Mouse (Mus musculus) layer of hippocampus, adult 2 months (tissue): ENCODE measurements around the gene Aph1a. TPM values are rescaled to one million over a fixed set of nuclear protein-coding genes. Genes with fewer than 3 reads are reported as not detected.

Experiments
- DNase-seq, 2 experiments: peaks; one replicate each; pipeline ENCODE4 v3.0.0; 2022; ENCODE audit warnings: low spot score in 2 of 2
- H3K27ac ChIP-seq: fragments of 200-600 bp; 2 replicates; pipeline ENCODE4 v1.8.1; 2022
- H3K4me3 ChIP-seq: fragments of 200-600 bp; 2 replicates; pipeline ENCODE4 v1.8.1; 2022; ENCODE audit warnings: mild to moderate bottlenecking
- CTCF ChIP-seq: fragments of 200-600 bp; conservative IDR thresholded peaks from 2 replicates; pipeline ENCODE4 v1.8.1; 2022; ENCODE audit warnings: antibody characterized with exemption, mild to moderate bottlenecking, moderate library complexity
- total RNA-seq, 2 experiments: library from RNA; stranded (reverse); gene quantifications; 2 replicates each; pipeline ENCODE4 v1.2.3; 2021

Gene Aph1a
- total RNA-seq, 2 experiments from 2014 or later, result 69.0 to 79.8 TPM

GRCm38 (mm10) chr3:95929581-95930470 lies 36.1 kb downstream of the Aph1a start:
- H3K4me3 ChIP-seq, result peak overlapping the region; percentile 82
- TF ChIP-seq CTCF, result peak; percentile 18; the same call in 1 of the 2 replicates
- peak overlapping the region; percentile 85 for H3K27ac ChIP-seq
- DNase-seq, result peak in 1 of 2 experiments; percentile 32

- no peak for TF ChIP-seq CTCF
- H3K27ac ChIP-seq, result peak overlapping the region; percentile 85; the same call in 1 of the 2 replicates
- no peak for DNase-seq
- peak overlapping the region; percentile 82 for H3K4me3 ChIP-seq
These were observed 36.7 kb downstream of the Aph1a start for GRCm38 (mm10) chr3:95930471-95930789.

DNA sequence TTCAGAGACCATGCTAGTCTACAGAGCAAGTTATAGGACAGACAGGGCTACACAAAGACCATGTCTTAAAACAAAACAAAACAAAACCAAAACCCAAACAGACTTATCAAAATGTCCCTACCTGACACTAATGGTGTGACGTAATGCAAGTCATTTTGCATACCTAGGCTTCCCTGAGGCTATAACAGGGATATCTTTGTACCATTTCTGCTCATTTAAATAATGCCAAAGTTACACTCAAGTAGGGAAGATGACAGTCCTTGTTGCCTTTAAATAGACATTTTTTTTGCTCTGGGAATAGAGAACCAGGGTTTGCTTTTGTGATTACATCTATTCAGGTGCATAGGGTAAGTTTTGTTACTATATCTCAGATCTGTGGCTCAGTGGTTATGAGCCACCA lies 37.7 kb downstream of the Aph1a start:
- TF ChIP-seq CTCF, result no peak
- no peak for DNase-seq
- H3K27ac ChIP-seq, result no peak overlapping the region

DNA sequence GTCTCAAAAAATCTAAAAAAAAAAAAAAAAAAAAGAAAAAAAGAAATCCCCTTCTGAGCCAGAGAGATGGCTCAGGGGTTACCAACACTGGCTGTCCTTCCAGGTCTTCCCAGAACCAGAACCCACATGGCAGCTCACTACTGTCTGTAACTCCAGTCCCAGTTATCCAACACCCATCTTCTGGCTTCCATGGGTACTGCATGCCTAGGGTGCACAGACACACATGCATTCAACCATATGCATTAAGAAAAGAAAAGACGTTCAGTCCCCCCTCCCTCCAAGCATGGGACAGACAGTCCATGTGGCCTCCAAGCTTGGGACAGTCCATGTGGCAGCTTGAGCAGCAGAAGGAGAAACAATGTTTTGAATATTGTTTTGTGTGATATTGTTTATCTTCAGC lies 38.4 kb downstream of the Aph1a start:
- Histone ChIP-seq H3K27ac (no peak overlapping the region), H3K4me3 (no peak overlapping the region)
- peak; percentile 27 for TF ChIP-seq CTCF
- no peak for DNase-seq

More for the DNA sequence above, 37.7 kb downstream of the Aph1a start:
- H3K4me3 ChIP-seq, result no peak overlapping the region

GRCm38 (mm10) chr3:95932566-95932965 lies 38.8 kb downstream of the Aph1a start:
- Histone ChIP-seq H3K27ac (no peak overlapping the region), H3K4me3 (no peak overlapping the region)
- no peak for DNase-seq
- TF ChIP-seq CTCF, result no peak

DNA sequence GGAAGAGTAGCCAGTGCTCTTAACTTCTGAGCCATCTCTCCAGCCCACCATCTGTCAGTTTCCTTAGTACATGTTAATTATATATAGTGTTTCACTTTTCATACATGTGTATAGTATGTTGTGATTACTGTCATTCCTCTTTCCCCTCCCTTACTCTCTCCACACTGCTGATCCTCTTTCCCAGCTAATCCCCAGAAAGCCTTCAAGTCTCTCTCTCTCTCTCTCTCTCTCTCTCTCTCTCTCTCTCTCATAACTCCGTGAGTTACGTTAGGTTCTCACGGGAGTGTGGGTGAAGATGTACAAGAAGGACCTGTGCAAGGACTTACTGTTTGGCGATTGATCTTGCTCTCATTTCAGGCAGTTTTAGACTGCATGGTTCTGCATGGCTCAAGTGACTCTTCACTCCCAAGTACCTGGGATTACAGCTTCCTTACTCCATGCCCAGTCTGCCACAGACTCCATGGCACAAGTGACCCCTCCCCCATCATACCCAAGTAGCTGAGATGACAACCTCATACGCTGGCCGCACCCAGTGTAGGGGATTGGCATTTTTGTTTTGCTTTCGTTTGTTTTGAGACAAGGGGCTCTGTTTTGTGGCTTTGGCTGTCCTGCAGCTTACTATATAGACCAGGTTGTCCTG lies 39.5 kb downstream of the Aph1a start:
- DNase-seq, result no peak
- H3K4me3 ChIP-seq, result no peak overlapping the region
- no peak for TF ChIP-seq CTCF
- H3K27ac ChIP-seq, result no peak overlapping the region

DNA sequence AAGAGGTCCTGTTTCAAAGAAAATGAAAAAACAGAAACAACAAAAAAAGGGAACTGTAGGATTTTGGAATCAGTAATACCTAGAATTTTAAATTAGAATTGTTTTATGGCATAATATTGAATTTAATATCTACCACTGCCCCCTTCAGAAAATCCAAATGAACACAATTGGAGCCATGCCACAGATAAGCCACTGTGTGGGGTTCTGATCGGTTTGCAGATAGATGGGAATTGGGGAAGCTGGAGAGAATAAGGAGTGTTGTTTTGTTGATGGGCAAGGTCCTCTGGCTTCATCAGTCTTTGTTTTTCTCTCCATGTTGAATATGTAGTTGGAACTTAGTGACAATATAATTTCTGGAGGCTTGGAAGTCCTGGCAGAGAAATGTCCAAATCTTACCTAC lies 40.7 kb downstream of the Aph1a start:
- Histone ChIP-seq H3K4me3 (no peak overlapping the region), H3K27ac (no peak overlapping the region)
- TF ChIP-seq CTCF, result no peak
- DNase-seq, result no peak

DNA sequence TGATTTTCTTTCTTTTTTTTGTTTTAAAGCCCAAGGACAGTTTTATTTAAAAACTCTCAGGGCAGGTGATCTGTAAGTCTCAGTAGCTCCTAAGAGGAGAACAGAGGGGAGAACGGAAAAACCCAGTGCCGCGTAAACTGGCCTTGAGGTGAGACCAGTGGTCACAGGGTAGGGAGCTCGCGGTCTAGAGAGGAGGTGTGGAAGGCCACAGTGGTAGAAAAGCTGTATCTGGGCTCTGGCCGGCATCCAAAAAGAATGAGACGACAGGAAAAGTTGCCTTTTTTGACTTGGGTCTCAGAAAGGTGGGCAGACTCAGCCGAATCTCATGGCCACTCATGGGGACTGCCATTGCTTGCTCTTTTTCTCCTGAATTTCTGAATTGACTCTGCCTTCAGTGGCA lies 44.4 kb downstream of the Aph1a start:
- no peak for TF ChIP-seq CTCF
- Histone ChIP-seq H3K27ac (no peak overlapping the region), H3K4me3 (no peak overlapping the region)
- no peak for DNase-seq

DNA sequence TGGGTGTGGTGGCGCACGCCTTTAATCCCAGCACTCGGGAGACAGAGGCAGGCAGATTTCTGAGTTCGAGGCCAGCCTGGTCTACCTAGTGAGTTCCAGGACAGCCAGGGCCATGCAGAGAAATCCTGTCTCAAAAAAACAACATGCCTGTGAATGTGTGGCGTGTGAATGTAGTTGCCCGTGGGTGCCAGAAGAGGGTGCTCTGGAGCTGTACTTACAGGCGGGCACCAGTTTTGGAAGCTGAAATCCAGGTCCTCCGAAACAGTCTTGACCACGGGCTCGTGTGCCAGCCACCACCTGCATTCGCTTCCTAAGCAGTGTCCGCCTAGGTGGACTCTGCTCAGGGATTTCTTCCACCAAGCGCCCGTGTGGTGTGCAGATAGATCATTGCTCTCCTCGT lies 45.1 kb downstream of the Aph1a start:
- peak; percentile 61 for TF ChIP-seq CTCF
- DNase-seq, result no peak
- Histone ChIP-seq H3K4me3 (no peak overlapping the region), H3K27ac (no peak overlapping the region)

DNA sequence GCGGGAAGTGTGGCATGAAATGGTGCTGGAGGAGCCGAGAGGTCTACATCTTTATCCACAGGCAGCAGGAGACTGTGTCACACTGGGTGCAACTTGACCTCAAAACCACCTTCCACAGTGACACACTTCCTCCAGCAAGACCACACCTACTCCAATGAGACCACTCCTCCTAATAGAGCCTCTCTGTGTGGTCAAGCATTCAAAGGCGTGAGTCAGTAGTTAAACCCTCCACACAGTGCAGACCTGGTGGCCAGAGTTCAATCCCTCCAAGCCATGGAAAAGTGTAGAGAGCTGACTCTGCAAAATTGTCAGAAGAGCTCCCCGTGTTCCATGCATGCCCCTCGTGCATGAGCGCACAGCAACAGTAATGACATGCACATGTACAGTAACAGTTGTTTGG lies 49.0 kb downstream of the Aph1a start:
- DNase-seq, result no peak

DNA sequence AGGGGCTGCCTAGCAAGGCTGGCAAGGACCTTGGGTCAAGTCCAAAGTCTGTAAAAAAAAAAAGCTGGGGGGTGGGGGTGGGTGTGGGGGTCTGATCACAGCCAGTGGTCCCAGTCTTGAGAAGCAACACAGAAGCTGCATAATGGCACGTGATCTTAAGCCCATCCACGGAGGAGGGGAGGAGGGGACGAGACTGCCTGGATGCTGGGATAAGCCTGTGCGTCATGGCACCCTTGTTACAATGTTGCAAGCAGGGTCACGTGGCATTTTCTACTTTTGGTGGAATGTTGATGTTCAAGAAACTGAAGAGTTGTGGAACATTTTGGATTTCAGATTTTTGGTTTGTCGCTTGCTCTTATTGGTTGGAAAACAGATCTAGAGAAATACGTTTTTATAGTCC lies 49.5 kb downstream of the Aph1a start:
- no peak overlapping the region for H3K4me3 ChIP-seq
- TF ChIP-seq CTCF, result no peak
- H3K27ac ChIP-seq, result no peak overlapping the region
- no peak for DNase-seq

More for the DNA sequence above, 49.0 kb downstream of the Aph1a start:
- TF ChIP-seq CTCF, result no peak
- Histone ChIP-seq H3K4me3 (no peak overlapping the region), H3K27ac (no peak overlapping the region)

- no peak for TF ChIP-seq CTCF
- Histone ChIP-seq H3K4me3 (no peak overlapping the region), H3K27ac (no peak overlapping the region)
- DNase-seq, result no peak
These were observed 51.0 kb downstream of the Aph1a start for GRCm38 (mm10) chr3:95944742-95945141.

- no peak overlapping the region for H3K27ac ChIP-seq
- no peak for DNase-seq
- TF ChIP-seq CTCF, result no peak
- H3K4me3 ChIP-seq, result no peak overlapping the region
These were observed 52.0 kb downstream of the Aph1a start for GRCm38 (mm10) chr3:95945731-95946240.

Other genes starting within 250 kb of the Aph1a start
- gene Mcl1, start 235.2 kb upstream of the Aph1a start, total RNA-seq, result 10 to 100 TPM; 49.6 to 55.2 TPM
- gene Adamtsl4, start 206.1 kb upstream of the Aph1a start, total RNA-seq, result 1 to 10 TPM; 7.0 to 7.9 TPM
- gene Ecm1, start 154.4 kb upstream of the Aph1a start, total RNA-seq, result 10 to 100 TPM in 1 of 2 experiments, 1 to 10 TPM in 1; 9.3 to 10.5 TPM
- 10 to 100 TPM; 43.1 to 44.0 TPM for gene Tars2, start 133.8 kb upstream of the Aph1a start, total RNA-seq
- 10 to 100 TPM; 60.3 to 65.5 TPM for gene Rprd2, start 75.1 kb upstream of the Aph1a start, total RNA-seq
- 10 to 100 TPM; 33.0 to 38.1 TPM for gene Prpf3, start 38.1 kb upstream of the Aph1a start, total RNA-seq
- gene Mrps21, start 22.4 kb upstream of the Aph1a start, total RNA-seq, result 100 to 1,000 TPM; 155 to 164 TPM
- 10 to 100 TPM; 10.3 to 11.7 TPM for gene Ciart, start 11.7 kb upstream of the Aph1a start, total RNA-seq
- gene BC028528, start 2.0 kb upstream of the Aph1a start, total RNA-seq, result 1 to 10 TPM; 3.4 to 4.8 TPM
- gene Car14, start 10.7 kb downstream of the Aph1a start, total RNA-seq, result 1 to 10 TPM; 6.9 to 9.9 TPM
- 10 to 100 TPM; 78.9 to 80.6 TPM for gene Anp32e, start 35.3 kb downstream of the Aph1a start, total RNA-seq
- gene Plekho1, start 102.0 kb downstream of the Aph1a start, total RNA-seq, result 10 to 100 TPM; 39.3 to 44.1 TPM
- gene Vps45, start 164.5 kb downstream of the Aph1a start, total RNA-seq, result 10 to 100 TPM; 45.5 to 48.3 TPM
- gene Otud7b, start 210.6 kb downstream of the Aph1a start, total RNA-seq, result 10 to 100 TPM; 30.1 to 33.4 TPM